Mouse (Mus musculus) urinary bladder, postnatal 0 days (tissue): ENCODE data around the gene Cyp2u1. TPM values are rescaled to one million over a fixed set of nuclear protein-coding genes. Genes with fewer than 3 reads are reported as not detected.

Experiments
- polyA plus RNA-seq: library from polyadenylated mRNA; unstranded; fragments of >200 nt; fragmentation: Nextera tagmentation; extraction: Ambion mirVana; gene quantifications from 2 replicates; pipeline ENCODE4 v1.2.1, GENCODE M21; 2015

The Cyp2u1 gene
- 0.39 and 0.72 TPM in 2 replicates for polyA plus RNA-seq

GRCm38 (mm10) chr3:131302452-131303319 lies at the start of gene Cyp2u1:
Gene Cyp2u1, minus strand, starts transcription at chr3:131303227.

DNA sequence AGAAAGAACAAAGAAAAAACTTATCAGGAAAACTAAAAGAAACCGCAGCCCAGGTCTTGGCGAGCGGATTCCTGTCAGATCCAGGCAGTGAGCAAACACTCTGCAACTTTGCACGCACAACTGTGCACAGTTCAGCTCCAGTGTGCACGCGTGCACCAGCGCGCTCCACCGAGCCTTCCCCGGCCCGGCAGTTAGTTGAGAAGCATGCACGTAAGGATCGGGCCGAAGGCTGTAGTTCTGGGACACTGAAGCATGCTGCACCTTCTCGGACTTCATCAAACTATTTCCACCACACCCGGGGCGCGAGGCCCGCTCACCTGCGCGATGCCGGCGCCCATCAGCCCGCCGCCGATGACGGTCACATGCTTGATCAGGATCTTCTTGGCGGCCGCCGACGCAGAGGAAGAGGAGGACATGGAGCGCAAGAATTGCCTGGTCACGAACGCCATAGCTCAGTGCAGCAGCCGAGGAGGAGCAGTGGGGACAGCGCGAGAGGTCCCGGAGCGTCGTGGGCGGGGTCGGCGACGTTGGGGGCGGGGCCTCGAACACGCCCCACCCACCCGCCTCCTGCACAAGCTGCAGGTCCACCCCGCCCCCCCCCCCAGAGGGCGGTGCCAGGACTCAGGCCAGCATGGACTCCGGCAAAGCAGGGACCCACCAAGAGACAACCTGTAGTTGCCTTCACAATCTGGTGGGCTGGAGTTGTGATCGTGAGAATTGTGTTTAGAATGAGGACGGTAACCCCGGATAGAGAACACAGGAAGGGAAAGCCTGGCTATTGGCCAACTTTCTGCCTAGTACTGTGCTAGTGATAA lies 31.3 kb downstream of the Cyp2u1 start, which contains the start of gene Hadh:
TSS of gene Hadh (minus strand) at position 543 of the 815 bp plus-strand sequence.

Other genes with a start within 250 kb of the Cyp2u1 start
- 2.1 and 2.3 TPM in 2 replicates for gene Lef1, start 192.8 kb downstream of the Cyp2u1 start, polyA plus RNA-seq
- gene Hadh, start 31.1 kb downstream of the Cyp2u1 start, polyA plus RNA-seq = 54.8 and 58.0 TPM in 2 replicates
- gene Sgms2, start 188.2 kb upstream of the Cyp2u1 start, polyA plus RNA-seq = 4.4 and 4.5 TPM in 2 replicates